Mouse (Mus musculus) hindbrain, postnatal 0 days (tissue): ENCODE measurements around the gene Adh1. TPM values are rescaled to one million over a fixed set of nuclear protein-coding genes. Genes with fewer than 3 reads are reported as not detected.

ENCODE experiments used
- ATAC-seq: fragments of 200-750 bp; cut with Nextera tagmentation; 2 replicates; pipeline ENCODE4 v1.8.0; 2017; ENCODE audit warnings: mild to moderate bottlenecking, moderate TSS enrichment, moderate library complexity
- DNase-seq: peaks from one replicate; pipeline ENCODE4 v3.0.0-alpha.2; 2015; ENCODE audit warnings: low spot score
- H3K27ac ChIP-seq: fragments of 300-500 bp; sonication (generic); 2 replicates; pipeline ENCODE4 v1.5.1; 2014; ENCODE audit warnings: mild to moderate bottlenecking
- H3K27me3 ChIP-seq: fragments of 300-500 bp; sonication (generic); 2 replicates; pipeline ENCODE4 v1.6.1; 2014; ENCODE audit warnings: low read length, mixed read lengths; ENCODE audit not compliant: insufficient read depth
- H3K36me3 ChIP-seq: fragments of 300-500 bp; sonication (generic); 2 replicates; pipeline ENCODE4 v1.6.1; 2014; ENCODE audit warnings: low read length, mixed read lengths; ENCODE audit not compliant: insufficient read depth
- H3K4me1 ChIP-seq: fragments of 300-500 bp; sonication (generic); 2 replicates; pipeline ENCODE4 v1.6.1; 2014; ENCODE audit warnings: antibody characterized with exemption, low read length, mixed read lengths; ENCODE audit not compliant: insufficient read depth
- H3K4me2 ChIP-seq: fragments of 300-500 bp; sonication (generic); 2 replicates; pipeline ENCODE4 v1.6.1; 2014; ENCODE audit warnings: low read depth, mild to moderate bottlenecking, low read length, moderate library complexity, mixed read lengths
- H3K4me3 ChIP-seq: fragments of 300-500 bp; sonication (generic); 2 replicates; pipeline ENCODE4 v1.5.1; 2014; ENCODE audit warnings: low read length
- H3K9ac ChIP-seq: fragments of 300-500 bp; sonication (generic); replicated peaks from 2 replicates; pipeline ENCODE4 v1.6.1; 2014; ENCODE audit warnings: mild to moderate bottlenecking, low read length, moderate library complexity, mixed read lengths
- H3K9me3 ChIP-seq: fragments of 300-500 bp; sonication (generic); 2 replicates; pipeline ENCODE4 v1.6.1; 2016; ENCODE audit warnings: low read length, mixed read lengths
- CTCF ChIP-seq: IDR thresholded peaks from 2 replicates; pipeline ENCODE4 v1.5.1; 2016; ENCODE audit warnings: antibody characterized with exemption, control low read depth, low read depth
- WGBS: fragments of 180-500 bp; shearing (Covaris S2); extraction: QIAGEN DNeasy Blood & Tissue Kit; methylation state at CpG from one replicate; pipeline ENCODE4 v1.1.7; 2014; 5-methylcytosine and 5-hydroxymethylcytosine counted together
- polyA plus RNA-seq: library from polyadenylated mRNA; unstranded; fragments of >200 nt; fragmentation: Nextera tagmentation; extraction: Ambion mirVana; gene quantifications from 2 replicates; pipeline ENCODE4 v1.2.1, GENCODE M21; 2015
- total RNA-seq: library from RNA; depleted of rRNA; stranded (reverse); fragments of >200 nt; gene quantifications from 2 replicates; pipeline ENCODE4 v1.2.3, GENCODE M21; 2014

The Adh1 gene
- total and polyA plus RNA-seq, 2 experiments from 2014 or later: 1.3 to 4.5 TPM

- Histone ChIP-seq H3K9me3 (no peaks in the 10 kb centered on the region), H3K4me1 (no peaks in the 10 kb centered on the region), H3K27me3 (no peaks in the 10 kb centered on the region), H3K4me2 (no peak overlapping the region), H3K9ac (no peak overlapping the region), H3K36me3 (no peaks in the 10 kb centered on the region), H3K4me3 (no peak overlapping the region), H3K27ac (no peak overlapping the region)
- no peak for TF ChIP-seq CTCF
- DNase-seq (no peak), ATAC-seq (no peak)
- 79% methylated on average over 4 of the region's 4 CpGs for WGBS
Measured at GRCm38 (mm10) chr3:138247241-138247640, 13.6 kb upstream of the Adh1 start.

- Histone ChIP-seq H3K9ac (no peak overlapping the region), H3K27ac (no peak overlapping the region), H3K4me3 (no peak overlapping the region), H3K4me1 (no peaks in the 10 kb centered on the region), H3K4me2 (no peak overlapping the region), H3K27me3 (no peaks in the 10 kb centered on the region), H3K9me3 (no peaks in the 10 kb centered on the region), H3K36me3 (no peaks in the 10 kb centered on the region)
- no peak for DNase-seq
- ATAC-seq: no peak
- no peak for TF ChIP-seq CTCF
- WGBS: 61% methylated on average over 7 of the region's 7 CpGs
Measured at GRCm38 (mm10) chr3:138248011-138248410, 12.8 kb upstream of the Adh1 start.

DNA sequence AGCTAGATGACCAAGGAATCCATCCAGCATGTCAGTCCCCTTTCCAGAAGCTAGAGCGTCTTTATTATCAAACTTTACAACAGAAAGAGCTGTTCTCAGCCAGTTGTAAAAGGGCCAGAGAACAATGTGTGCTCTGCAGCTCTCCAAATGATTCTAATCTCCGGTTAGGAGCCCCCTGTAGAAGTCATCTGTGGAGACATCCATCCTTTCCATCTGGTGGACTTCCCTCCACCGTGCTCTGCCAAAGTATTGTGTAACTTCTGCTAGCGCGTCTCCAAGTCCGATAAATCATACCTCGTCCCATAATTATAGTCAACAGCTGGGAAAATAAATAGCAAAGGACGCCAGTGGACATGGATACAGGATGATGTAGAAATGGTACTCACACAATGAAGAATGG is 12.0 kb upstream of the Adh1 start:
- no peaks in the 10 kb centered on the region for H3K27me3 ChIP-seq
- no peak overlapping the region for H3K9ac ChIP-seq
- no peak for DNase-seq
- no peaks in the 10 kb centered on the region for H3K4me1 ChIP-seq
- ATAC-seq: no peak
- no peak for TF ChIP-seq CTCF
- no peak overlapping the region for H3K27ac ChIP-seq
- H3K4me3 ChIP-seq: no peak overlapping the region
- H3K9me3 ChIP-seq: no peaks in the 10 kb centered on the region
- H3K36me3 ChIP-seq: no peaks in the 10 kb centered on the region
- no peak overlapping the region for H3K4me2 ChIP-seq
- WGBS: 89% methylated on average over 8 of the region's 8 CpGs

DNA sequence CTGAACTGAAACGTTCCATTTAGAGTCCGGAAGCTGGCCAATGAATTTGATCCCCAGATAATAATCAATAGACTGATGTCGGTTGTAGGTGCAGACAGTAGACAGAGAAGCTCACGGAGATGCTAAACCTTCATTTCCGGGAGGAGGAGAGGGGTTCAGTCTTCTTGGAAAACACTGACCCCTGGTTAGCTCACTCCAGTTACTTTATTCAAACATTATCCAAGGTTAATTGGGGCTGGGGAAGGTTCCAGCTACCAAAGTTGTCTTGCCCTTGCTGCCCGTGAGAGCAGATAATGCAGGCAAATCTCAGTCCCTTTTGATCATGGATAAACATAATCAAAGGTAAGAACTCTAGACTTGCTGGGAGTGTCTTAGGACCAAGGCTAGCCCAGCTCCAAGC is 9.6 kb upstream of the Adh1 start:
- H3K27ac ChIP-seq: no peak overlapping the region
- H3K4me1 ChIP-seq: no peaks in the 10 kb centered on the region
- ATAC-seq: no peak
- no peak for TF ChIP-seq CTCF
- no peak overlapping the region for H3K9ac ChIP-seq
- H3K9me3 ChIP-seq: no peaks in the 10 kb centered on the region
- H3K4me2 ChIP-seq: no peak overlapping the region
- H3K36me3 ChIP-seq: no peaks in the 10 kb centered on the region
- H3K27me3 ChIP-seq: no peaks in the 10 kb centered on the region
- no peak for DNase-seq
- no peak overlapping the region for H3K4me3 ChIP-seq
- 91% methylated on average over 6 of the region's 6 CpGs for WGBS

- Histone ChIP-seq H3K36me3 (no peaks in the 10 kb centered on the region), H3K4me2 (no peak overlapping the region), H3K9me3 (no peaks in the 10 kb centered on the region), H3K9ac (no peak overlapping the region), H3K27ac (no peak overlapping the region), H3K4me1 (no peaks in the 10 kb centered on the region), H3K4me3 (no peak overlapping the region), H3K27me3 (no peaks in the 10 kb centered on the region)
- WGBS: 57% methylated on average over 5 of the region's 5 CpGs
- DNase-seq (no peak), ATAC-seq (no peak)
- TF ChIP-seq CTCF: no peak
Measured at GRCm38 (mm10) chr3:138254205-138254604, 6.6 kb upstream of the Adh1 start.

- H3K27me3 ChIP-seq: no peaks in the 10 kb centered on the region
- no peak for ATAC-seq
- DNase-seq: no peak
- H3K27ac ChIP-seq: no peak overlapping the region
- H3K4me2 ChIP-seq: no peak overlapping the region
- no peak for TF ChIP-seq CTCF
- 43% methylated on average over 3 of the region's 3 CpGs for WGBS
- no peaks in the 10 kb centered on the region for H3K36me3 ChIP-seq
- H3K4me3 ChIP-seq: no peak overlapping the region
- H3K9ac ChIP-seq: no peak overlapping the region
- no peaks in the 10 kb centered on the region for H3K4me1 ChIP-seq
- H3K9me3 ChIP-seq: no peaks in the 10 kb centered on the region
Measured at GRCm38 (mm10) chr3:138255366-138255765, 5.4 kb upstream of the Adh1 start.

- Histone ChIP-seq H3K4me3 (no peak overlapping the region), H3K9me3 (no peaks in the 10 kb centered on the region), H3K4me2 (no peak overlapping the region), H3K27ac (no peak overlapping the region), H3K9ac (no peak overlapping the region), H3K4me1 (no peaks in the 10 kb centered on the region), H3K27me3 (no peaks in the 10 kb centered on the region), H3K36me3 (no peaks in the 10 kb centered on the region)
- DNase-seq (no peak), ATAC-seq (no peak)
- TF ChIP-seq CTCF: no peak
- 78% methylated on average over 9 of the region's 9 CpGs for WGBS
Measured at GRCm38 (mm10) chr3:138255780-138256550, 4.8 kb upstream of the Adh1 start.
